Mouse (Mus musculus) embryonic facial prominence, embryonic 15.5 days (tissue): ENCODE results near the gene Xrra1. TPM values are rescaled to one million over a fixed set of nuclear protein-coding genes. Genes with fewer than 3 reads are reported as not detected.
"Not testable (repeated sequence)": the region's sequence is repeated elsewhere in the genome, so short reads cannot be mapped to it uniquely, and the experiment has no call there.

ENCODE experiments used
- ATAC-seq: fragments of 200-750 bp; cut with Nextera tagmentation; 2 replicates; pipeline ENCODE4 v1.8.0; 2017; ENCODE audit warnings: low read depth, moderate TSS enrichment; ENCODE audit not compliant: insufficient number of reproducible peaks, low FRiP score, low TSS enrichment
- H3K27ac ChIP-seq: fragments of 300-500 bp; sonication (generic); replicated peaks from 2 replicates; pipeline ENCODE4 v1.5.1; 2015; ENCODE audit warnings: mild to moderate bottlenecking, inconsistent platforms
- H3K27me3 ChIP-seq: fragments of 300-500 bp; sonication (generic); 2 replicates; pipeline ENCODE4 v1.6.1; 2015; ENCODE audit warnings: inconsistent platforms
- H3K36me3 ChIP-seq: fragments of 300-500 bp; sonication (generic); 2 replicates; pipeline ENCODE4 v1.6.1; 2015; ENCODE audit warnings: mild to moderate bottlenecking, inconsistent platforms
- H3K4me1 ChIP-seq: fragments of 300-500 bp; sonication (generic); 2 replicates; pipeline ENCODE4 v1.6.1; 2015; ENCODE audit warnings: inconsistent platforms
- H3K4me2 ChIP-seq: fragments of 300-500 bp; sonication (generic); replicated peaks from 2 replicates; pipeline ENCODE4 v1.6.1; 2015; ENCODE audit warnings: mild to moderate bottlenecking, inconsistent platforms
- H3K4me3 ChIP-seq: fragments of 300-500 bp; sonication (generic); replicated peaks from 2 replicates; pipeline ENCODE4 v1.5.1; 2015; ENCODE audit warnings: mild to moderate bottlenecking, inconsistent platforms
- H3K9ac ChIP-seq: fragments of 300-500 bp; sonication (generic); 2 replicates; pipeline ENCODE4 v1.6.1; 2015; ENCODE audit warnings: inconsistent platforms
- H3K9me3 ChIP-seq: fragments of 300-500 bp; sonication (generic); replicated peaks from 2 replicates; pipeline ENCODE4 v1.6.1; 2016; ENCODE audit warnings: inconsistent platforms
- WGBS: fragments of 180-500 bp; shearing (Covaris S2); methylation state at CpG from one replicate; pipeline ENCODE4 v1.1.7; 2015; 5-methylcytosine and 5-hydroxymethylcytosine counted together
- polyA plus RNA-seq: library from polyadenylated mRNA; unstranded; fragments of >200 nt; fragmentation: Nextera tagmentation; extraction: Ambion mirVana; gene quantifications from 2 replicates; pipeline ENCODE4 v1.2.1, GENCODE M21; 2015

Xrra1 gene
- polyA plus RNA-seq, 1 experiment from 2014 or later = 0.65 TPM

GRCm38 (mm10) chr7:99956095-99956494, 97.2 kb downstream of the Xrra1 start:
- 97% methylated on average over 7 of the region's 7 CpGs for WGBS
- Histone ChIP-seq H3K27ac (no peak overlapping the region), H3K9me3 (no peaks in the 10 kb centered on the region), H3K4me2 (no peak overlapping the region), H3K4me3 (no peak overlapping the region), H3K9ac (no peak overlapping the region), H3K4me1 (no peaks in the 10 kb centered on the region), H3K36me3 (peaks cover 8% of the 10 kb centered on the region; the same call in 1 of the 2 replicates), H3K27me3 (no peaks in the 10 kb centered on the region)
- ATAC-seq = no peak

- Histone ChIP-seq H3K4me2 (no peak overlapping the region), H3K27ac (no peak overlapping the region), H3K9me3 (no peaks in the 10 kb centered on the region), H3K36me3 (no peaks in the 10 kb centered on the region), H3K9ac (no peak overlapping the region), H3K4me1 (0 out of 2 replicates have a peak, but pooled peaks cover under 1% of the 10 kb centered on the region), H3K4me3 (no peak overlapping the region), H3K27me3 (no peaks in the 10 kb centered on the region)
- WGBS = 81% methylated on average over 12 of the region's 12 CpGs
- no peak for ATAC-seq
Measured at GRCm38 (mm10) chr7:99957226-99957965, 98.5 kb downstream of the Xrra1 start.

- not testable (repeated sequence) for H3K9me3 ChIP-seq, H3K4me2 ChIP-seq, H3K4me3 ChIP-seq, H3K36me3 ChIP-seq, ATAC-seq, H3K27me3 ChIP-seq, H3K27ac ChIP-seq, H3K9ac ChIP-seq
- peaks cover 17% of the 10 kb centered on the region for H3K4me1 ChIP-seq
- 80% methylated on average over 2 of the region's 2 CpGs for whole genome bisulfite sequencing
Measured at GRCm38 (mm10) chr7:99960571-99960970, 101.7 kb downstream of the Xrra1 start.

- 89% methylated on average over 2 of the region's 2 CpGs for WGBS
- ATAC-seq = no peak
- no peak overlapping the region for H3K27ac ChIP-seq
- H3K4me3 ChIP-seq = no peak overlapping the region
- H3K9ac ChIP-seq = no peak overlapping the region
- H3K9me3 ChIP-seq = no peaks in the 10 kb centered on the region
- no peak overlapping the region for H3K4me2 ChIP-seq
- no peaks in the 10 kb centered on the region for H3K36me3 ChIP-seq
- H3K4me1 ChIP-seq = peaks cover 25% of the 10 kb centered on the region
- H3K27me3 ChIP-seq = no peaks in the 10 kb centered on the region
Measured at GRCm38 (mm10) chr7:99961518-99961917, 102.6 kb downstream of the Xrra1 start.

- Histone ChIP-seq H3K4me2 (no peak overlapping the region), H3K27me3 (no peaks in the 10 kb centered on the region), H3K9ac (no peak overlapping the region), H3K4me1 (peaks cover 32% of the 10 kb centered on the region), H3K36me3 (no peaks in the 10 kb centered on the region), H3K27ac (0 out of 2 replicates have a peak overlapping the region, but pooled peaks have one; percentile 22), H3K4me3 (no peak overlapping the region), H3K9me3 (no peaks in the 10 kb centered on the region)
- WGBS = 73% methylated on average over 8 of the region's 8 CpGs
- no peak for ATAC-seq
Measured at GRCm38 (mm10) chr7:99962536-99963236, 103.8 kb downstream of the Xrra1 start.

GRCm38 (mm10) chr7:99963237-99963860, 104.4 kb downstream of the Xrra1 start:
- Histone ChIP-seq H3K4me3 (no peak overlapping the region), H3K27me3 (no peaks in the 10 kb centered on the region), H3K36me3 (no peaks in the 10 kb centered on the region), H3K4me1 (peaks cover 33% of the 10 kb centered on the region), H3K9me3 (no peaks in the 10 kb centered on the region), H3K27ac (no peak overlapping the region), H3K9ac (no peak overlapping the region), H3K4me2 (no peak overlapping the region)
- no peak for ATAC-seq
- 74% methylated on average over 3 of the region's 3 CpGs for WGBS

GRCm38 (mm10) chr7:99965020-99965841, 106.3 kb downstream of the Xrra1 start:
- Histone ChIP-seq H3K9ac (no peak overlapping the region), H3K4me2 (peak overlapping the region; percentile 25; the same call in 1 of the 2 replicates), H3K27me3 (no peaks in the 10 kb centered on the region), H3K4me1 (peaks cover 33% of the 10 kb centered on the region), H3K36me3 (no peaks in the 10 kb centered on the region), H3K4me3 (no peak overlapping the region), H3K9me3 (no peaks in the 10 kb centered on the region), H3K27ac (peak overlapping the region; percentile 86)
- ATAC-seq = no peak
- 24% methylated on average over 9 of the region's 9 CpGs for WGBS

- H3K27ac ChIP-seq = peak overlapping the region; percentile 86
- H3K4me2 ChIP-seq = no peak overlapping the region
- no peaks in the 10 kb centered on the region for H3K27me3 ChIP-seq
- H3K36me3 ChIP-seq = no peaks in the 10 kb centered on the region
- WGBS = 40% methylated on average over 9 of the region's 9 CpGs
- no peak overlapping the region for H3K4me3 ChIP-seq
- no peak overlapping the region for H3K9ac ChIP-seq
- peaks cover 33% of the 10 kb centered on the region for H3K4me1 ChIP-seq
- no peaks in the 10 kb centered on the region for H3K9me3 ChIP-seq
- ATAC-seq = no peak
Measured at GRCm38 (mm10) chr7:99966011-99966721, 107.2 kb downstream of the Xrra1 start.
